Mouse (Mus musculus) thymus, postnatal 0 days (tissue): Measurements from ENCODE around the gene Ranbp9. TPM values are rescaled to one million over a fixed set of nuclear protein-coding genes. Genes with fewer than 3 reads are reported as not detected.

Experiments
- DNase-seq: peaks from one replicate; pipeline ENCODE4 v3.0.0-alpha.2; 2015; ENCODE audit warnings: low spot score
- polyA plus RNA-seq: library from polyadenylated mRNA; unstranded; fragments of >200 nt; fragmentation: Nextera tagmentation; extraction: Ambion mirVana; gene quantifications from 2 replicates; pipeline ENCODE4 v1.2.1, GENCODE M21; 2015

The Ranbp9 gene
- polyA plus RNA-seq: 13.1 and 15.3 TPM in 2 replicates

GRCm38 (mm10) chr13:43480957-43481858 is at the start of gene Ranbp9:
Gene Ranbp9 (minus strand): TSS chr13:43481282.
- peak; percentile 72 for DNase-seq

GRCm38 (mm10) chr13:43530129-43530831 is 49.2 kb upstream of the Ranbp9 start:
- no peak for DNase-seq

DNA sequence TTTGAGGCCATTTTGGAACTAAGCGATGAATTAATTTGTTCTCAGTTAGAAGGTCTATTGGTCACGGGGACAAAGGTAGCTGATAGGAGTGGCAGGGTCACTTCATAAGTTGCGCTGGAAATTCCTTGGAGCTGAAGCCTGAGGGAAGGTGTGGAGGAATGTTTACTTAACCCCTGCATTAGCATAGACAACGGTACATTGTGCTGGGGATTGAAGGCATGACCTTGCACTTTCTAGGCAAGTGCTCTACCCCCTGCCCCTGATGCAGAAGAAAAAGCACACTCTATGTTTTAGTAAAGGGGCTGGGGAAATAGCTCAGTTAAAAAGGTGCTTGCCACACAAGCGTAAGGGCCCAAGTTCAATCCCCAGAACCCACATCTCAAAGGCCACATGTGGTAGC is 45.2 kb upstream of the Ranbp9 start:
- no peak for DNase-seq

DNA sequence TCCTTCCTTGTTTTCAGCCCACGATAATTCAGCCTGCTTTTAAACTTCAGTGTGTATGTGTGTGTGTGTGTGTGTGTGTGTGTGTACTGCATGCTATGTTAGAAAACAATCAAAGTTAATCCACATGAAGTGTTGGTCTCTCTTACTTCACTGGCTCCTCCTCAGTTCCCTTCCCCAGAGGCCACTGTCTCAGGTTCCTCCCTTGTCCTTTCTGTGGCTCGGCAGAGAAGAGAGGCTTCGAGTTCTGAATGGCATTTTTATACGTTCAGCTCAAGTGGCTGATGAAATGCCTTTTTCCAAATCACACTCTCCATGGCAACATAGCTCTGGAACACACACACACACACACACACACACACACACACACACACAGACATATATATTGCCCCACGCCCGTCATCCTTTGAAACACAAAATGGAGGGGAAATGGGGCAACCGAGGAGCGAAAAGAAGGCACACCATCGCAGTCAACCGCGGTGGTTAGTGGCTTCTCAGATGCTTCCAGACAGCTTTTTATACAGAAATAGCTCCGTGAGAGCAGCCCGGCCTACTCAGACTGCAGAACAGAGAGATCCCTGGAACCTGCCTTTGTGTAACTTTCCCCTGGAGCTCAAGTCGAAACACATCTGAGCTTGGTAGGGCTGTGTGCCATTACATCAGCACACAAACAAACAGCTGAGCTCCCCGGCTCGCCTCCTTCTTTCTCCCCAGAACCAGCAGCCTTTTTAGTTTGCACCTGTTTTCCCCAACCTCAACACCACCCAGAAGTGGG is 44.5 kb upstream of the Ranbp9 start:
- DNase-seq: peak; percentile 63

DNA sequence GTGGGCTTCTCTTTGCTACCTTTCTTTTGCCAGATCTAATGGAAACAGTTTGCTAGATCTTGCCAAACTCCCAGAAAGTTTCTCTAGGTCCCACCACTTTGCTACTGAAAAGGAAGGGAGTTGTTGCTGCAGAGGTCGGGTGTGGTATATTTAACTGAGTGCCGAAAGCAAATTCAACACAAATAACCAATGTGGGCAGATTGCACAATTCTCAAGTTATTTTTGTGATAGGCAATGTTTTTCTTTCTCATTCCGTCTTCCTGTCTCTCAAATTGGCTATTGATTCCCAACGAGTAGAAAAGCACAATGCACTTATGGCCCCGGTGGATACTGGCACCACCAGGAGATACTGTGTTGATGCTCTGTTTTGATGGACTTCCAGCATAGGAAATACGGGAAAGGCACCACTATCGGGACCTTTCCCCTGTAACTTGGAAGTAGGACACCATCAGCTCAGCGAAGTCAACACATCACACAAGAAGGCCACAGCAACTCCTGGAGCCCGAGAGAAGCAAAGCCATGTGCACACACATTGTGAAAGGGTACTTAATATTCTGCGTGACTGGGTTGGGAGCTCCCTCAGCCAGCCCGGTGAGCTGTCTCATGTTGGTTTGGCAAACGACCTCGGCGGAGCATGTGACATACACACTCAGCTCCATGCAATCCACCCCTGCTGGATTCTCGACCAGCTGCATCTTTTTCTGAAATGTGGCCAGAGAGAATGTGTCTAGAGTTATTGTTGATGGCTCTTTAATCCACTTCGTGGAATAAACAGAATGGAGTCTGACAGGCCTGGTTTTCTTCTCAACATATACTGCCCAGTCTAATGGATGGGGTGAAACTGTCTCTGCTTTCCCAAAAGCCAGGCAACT is 43.6 kb upstream of the Ranbp9 start:
- peak; percentile 8 for DNase-seq

- no peak for DNase-seq
These were observed 42.9 kb upstream of the Ranbp9 start for GRCm38 (mm10) chr13:43523906-43524480.

DNA sequence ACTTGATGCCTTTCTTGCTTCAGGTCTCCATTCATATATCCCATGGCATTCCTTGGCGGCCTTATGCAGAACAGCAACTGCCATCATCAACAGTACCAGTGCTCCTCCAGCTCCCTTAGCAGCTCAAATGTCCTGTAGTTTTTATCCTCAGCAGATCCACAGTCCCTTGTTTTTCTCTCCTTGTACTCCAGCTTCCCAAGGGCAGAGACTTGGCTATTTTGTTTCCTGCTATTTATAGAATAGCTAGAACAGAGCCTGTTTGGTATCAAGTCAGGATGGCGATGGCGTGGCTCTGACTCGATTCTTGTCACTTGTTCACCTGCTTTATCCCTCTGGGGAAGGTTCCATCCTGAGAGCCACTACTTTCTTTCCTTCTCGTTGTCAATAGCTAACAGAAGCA is 40.9 kb upstream of the Ranbp9 start:
- no peak for DNase-seq

DNA sequence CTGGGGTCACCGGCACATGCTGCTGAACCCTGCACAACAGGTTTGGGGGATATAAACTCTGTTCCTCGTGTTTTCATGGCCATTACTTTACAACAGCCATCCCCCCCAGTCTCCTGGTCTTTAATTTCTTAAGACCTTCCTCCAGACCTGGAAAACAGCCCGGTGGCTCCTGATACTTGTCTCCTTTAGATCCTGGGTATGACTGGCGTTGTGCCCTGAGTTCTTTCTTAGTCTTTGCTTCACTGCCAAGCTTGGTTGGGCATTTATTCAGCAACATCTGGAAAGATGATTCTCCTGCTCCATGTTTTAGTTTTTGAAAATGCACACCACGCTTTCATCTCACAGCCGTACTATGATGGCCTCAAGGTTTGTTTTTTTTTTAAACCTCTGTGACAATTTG is 38.2 kb upstream of the Ranbp9 start:
- no peak for DNase-seq

GRCm38 (mm10) chr13:43517371-43517770 is 36.3 kb upstream of the Ranbp9 start:
- DNase-seq: no peak

GRCm38 (mm10) chr13:43516931-43517330 is 35.8 kb upstream of the Ranbp9 start:
- DNase-seq: no peak

DNA sequence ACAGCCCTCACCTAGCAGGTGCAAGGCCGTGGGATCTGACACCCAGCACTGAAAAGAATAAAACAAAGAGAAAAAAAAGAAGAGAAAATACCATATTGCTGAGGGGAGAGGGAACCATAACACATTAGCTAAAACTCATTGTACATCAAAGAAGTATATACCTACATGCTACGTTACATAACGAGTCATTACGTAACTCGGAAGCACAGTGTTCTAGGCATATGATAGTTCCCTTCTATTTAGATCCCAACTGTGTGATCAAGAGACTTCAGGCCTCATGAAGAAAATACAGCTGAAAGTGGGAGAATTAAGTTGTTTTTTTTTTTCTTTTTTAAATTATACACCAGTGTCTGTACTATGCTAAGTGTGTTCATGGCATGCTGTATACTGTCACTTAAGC is 35.0 kb upstream of the Ranbp9 start:
- DNase-seq: no peak

DNA sequence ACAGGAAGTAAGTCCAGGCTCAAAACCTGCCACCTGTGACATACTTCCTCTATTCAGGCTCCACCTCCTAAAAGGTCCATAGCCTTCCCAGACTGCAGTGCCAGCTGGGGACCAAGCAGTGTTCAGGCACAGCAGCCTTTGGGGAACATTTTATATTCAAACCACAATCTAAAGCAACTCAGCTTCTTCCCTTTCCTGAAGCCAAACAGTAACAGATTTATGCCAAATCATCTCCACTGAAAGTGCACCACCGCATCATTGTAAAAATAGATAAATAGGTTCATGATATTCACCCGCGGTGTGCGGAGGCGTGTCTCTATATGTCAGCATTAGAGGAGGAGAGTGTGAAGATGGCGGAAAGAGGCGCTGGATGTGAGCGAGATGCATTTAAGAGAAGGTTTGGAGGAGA is 33.9 kb upstream of the Ranbp9 start:
- no peak for DNase-seq

- DNase-seq: no peak
These were observed 31.7 kb upstream of the Ranbp9 start for GRCm38 (mm10) chr13:43512736-43513135.

- DNase-seq: no peak
These were observed 24.7 kb upstream of the Ranbp9 start for GRCm38 (mm10) chr13:43505798-43506197.

DNA sequence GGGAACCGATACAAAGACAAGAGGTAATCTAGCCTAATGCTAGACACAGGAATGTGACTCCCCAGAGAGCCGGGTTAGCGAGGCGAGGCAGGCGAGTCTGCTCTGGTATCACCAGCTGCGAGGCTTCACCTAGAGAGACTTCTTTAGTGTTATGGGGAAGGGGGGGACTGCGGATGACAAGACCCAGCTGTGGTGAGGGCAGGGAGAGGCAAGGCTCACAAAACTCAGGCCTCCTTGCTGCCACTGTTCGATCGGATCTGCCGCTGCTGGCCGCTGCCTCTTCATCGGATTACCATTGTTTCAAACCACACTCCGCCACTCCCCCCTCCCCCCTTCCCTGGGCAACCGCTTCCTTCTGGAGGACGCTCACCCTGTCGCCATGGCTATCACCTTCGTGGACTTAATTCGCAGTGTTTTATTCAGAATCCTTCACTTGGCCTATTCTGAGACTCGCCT is 22.3 kb upstream of the Ranbp9 start:
- peak; percentile 55 for DNase-seq

- DNase-seq: no peak
These were observed 20.5 kb upstream of the Ranbp9 start for GRCm38 (mm10) chr13:43501601-43502000.

DNA sequence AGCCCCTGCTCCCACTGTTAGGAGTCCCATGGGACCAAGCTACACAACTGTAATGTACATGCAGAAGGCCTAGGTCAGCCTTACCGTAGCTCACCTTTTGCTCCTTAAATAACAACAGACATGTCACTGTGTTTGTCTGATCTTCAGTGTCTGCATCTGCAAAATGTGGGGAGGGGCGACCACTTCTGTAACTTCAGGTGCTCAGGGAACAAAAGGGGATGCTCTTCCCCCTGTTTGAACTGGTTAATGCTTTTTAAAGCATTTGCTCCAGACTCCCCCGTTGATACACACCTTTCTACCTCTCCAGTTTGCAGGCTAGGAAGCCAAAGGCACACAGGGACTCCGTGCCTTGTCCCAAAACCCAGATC is 19.4 kb upstream of the Ranbp9 start:
- no peak for DNase-seq

GRCm38 (mm10) chr13:43499731-43500482 is 18.8 kb upstream of the Ranbp9 start:
- DNase-seq: no peak

DNA sequence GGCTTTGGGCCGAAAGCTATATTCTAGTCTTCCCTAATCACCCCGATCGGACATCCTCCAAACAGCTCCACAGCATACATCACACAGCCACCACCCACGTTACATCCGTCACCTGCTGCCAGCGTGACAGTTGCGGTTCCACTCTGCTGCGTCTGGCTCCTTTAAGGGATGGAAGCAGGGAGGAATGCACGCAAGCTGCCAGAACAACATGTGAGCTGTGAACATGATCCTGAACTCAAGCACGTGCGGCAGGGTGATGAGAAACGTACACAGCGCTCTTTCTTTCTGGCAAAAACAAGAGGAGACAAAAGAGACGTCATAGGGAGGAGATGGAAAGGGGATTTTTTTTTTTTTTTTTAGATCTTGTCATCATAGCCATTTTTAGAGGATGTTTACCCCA is 17.8 kb upstream of the Ranbp9 start:
- no peak for DNase-seq

GRCm38 (mm10) chr13:43497769-43498168 is 16.7 kb upstream of the Ranbp9 start:
- DNase-seq: no peak
